Mouse (Mus musculus) heart, postnatal 0 days (tissue): ENCODE results near the gene Jam2. TPM values are rescaled to one million over a fixed set of nuclear protein-coding genes. Genes with fewer than 3 reads are reported as not detected.

Experiments used
- ATAC-seq: fragments of 200-750 bp; cut with Nextera tagmentation; 2 replicates; pipeline ENCODE4 v1.8.0; 2017; ENCODE audit warnings: low read depth, moderate number of reproducible peaks, moderate library complexity; ENCODE audit not compliant: insufficient read depth
- DNase-seq: peaks from one replicate; pipeline ENCODE4 v3.0.0-alpha.2; 2016; ENCODE audit warnings: low spot score
- H3K27ac ChIP-seq: fragments of 300-500 bp; sonication (generic); 2 replicates; pipeline ENCODE4 v1.5.1; 2014; ENCODE audit warnings: low read depth, mild to moderate bottlenecking
- H3K27me3 ChIP-seq: fragments of 300-500 bp; sonication (generic); 2 replicates; pipeline ENCODE4 v1.6.1; 2014; ENCODE audit warnings: low read length, mixed read lengths; ENCODE audit not compliant: control insufficient read depth, insufficient read depth
- H3K36me3 ChIP-seq: fragments of 300-500 bp; sonication (generic); replicated peaks from 2 replicates; pipeline ENCODE4 v1.6.1; 2014; ENCODE audit warnings: low read length, mixed read lengths; ENCODE audit not compliant: control insufficient read depth, insufficient read depth
- H3K4me1 ChIP-seq: fragments of 300-500 bp; sonication (generic); 2 replicates; pipeline ENCODE4 v1.6.1; 2014; ENCODE audit warnings: antibody characterized with exemption; ENCODE audit not compliant: control insufficient read depth, insufficient read depth
- H3K4me2 ChIP-seq: fragments of 300-500 bp; sonication (generic); 2 replicates; pipeline ENCODE4 v1.6.1; 2014; ENCODE audit warnings: low read depth, mild to moderate bottlenecking, low read length, moderate library complexity
- H3K4me3 ChIP-seq: fragments of 300-500 bp; sonication (generic); 2 replicates; pipeline ENCODE4 v1.5.1; 2014; ENCODE audit warnings: low read depth, low read length
- H3K9ac ChIP-seq: fragments of 300-500 bp; sonication (generic); replicated peaks from 2 replicates; pipeline ENCODE4 v1.6.1; 2014; ENCODE audit warnings: low read depth, low read length, mixed read lengths
- H3K9me3 ChIP-seq: fragments of 300-500 bp; sonication (generic); replicated peaks from 2 replicates; pipeline ENCODE4 v1.6.1; 2016; ENCODE audit warnings: low read length; ENCODE audit not compliant: control insufficient read depth
- CTCF ChIP-seq: IDR thresholded peaks from 2 replicates; pipeline ENCODE4 v1.5.1; 2016; ENCODE audit warnings: antibody characterized with exemption, control low read depth, low read depth
- EP300 ChIP-seq: IDR thresholded peaks from 2 replicates; pipeline ENCODE4 v1.6.1; 2016; ENCODE audit warnings: antibody characterized with exemption, low read depth
- WGBS: fragments of 180-500 bp; shearing (Covaris S2); extraction: QIAGEN DNeasy Blood & Tissue Kit; methylation state at CpG from one replicate; pipeline ENCODE4 v1.1.7; 2014; 5-methylcytosine and 5-hydroxymethylcytosine counted together
- polyA plus RNA-seq: library from polyadenylated mRNA; unstranded; fragments of >200 nt; fragmentation: Nextera tagmentation; extraction: Ambion mirVana; gene quantifications from 2 replicates; pipeline ENCODE4 v1.2.1, GENCODE M21; 2015
- total RNA-seq: library from RNA; depleted of rRNA; stranded (reverse); fragments of >200 nt; gene quantifications from 2 replicates; pipeline ENCODE4 v1.2.3, GENCODE M21; 2014; ENCODE audit warnings: low replicate concordance

Gene Jam2
- total and polyA plus RNA-seq, 2 experiments from 2014 or later: 17.4 to 28.0 TPM

DNA sequence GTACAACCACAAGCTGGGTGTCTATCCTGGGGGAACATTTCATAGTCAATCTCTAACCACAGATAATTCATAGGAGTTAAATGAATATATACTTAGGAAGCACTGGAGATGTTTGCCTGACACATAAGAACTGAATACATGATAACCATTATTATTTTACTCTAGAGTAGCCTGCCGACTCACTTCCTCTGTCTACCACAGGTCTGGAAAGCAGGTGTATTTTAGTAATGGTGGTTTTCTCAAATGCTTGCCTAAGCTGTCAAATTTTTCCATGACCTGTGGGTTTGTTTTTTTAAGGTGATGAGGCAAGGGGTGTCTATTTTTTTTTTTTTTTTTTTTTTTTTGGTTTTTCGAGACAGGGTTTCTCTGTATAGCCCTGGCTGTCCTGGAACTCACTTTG lies 26.1 kb downstream of the Jam2 start:
- Histone ChIP-seq H3K27me3 (no peaks in the 10 kb centered on the region), H3K4me1 (no peaks in the 10 kb centered on the region), H3K27ac (no peak overlapping the region), H3K9ac (no peak overlapping the region), H3K4me2 (no peak overlapping the region), H3K36me3 (no peaks in the 10 kb centered on the region), H3K9me3 (no peaks in the 10 kb centered on the region), H3K4me3 (no peak overlapping the region)
- TF ChIP-seq EP300 (no peak), CTCF (no peak)
- whole genome bisulfite sequencing: 89% methylated on average over 1 of the region's 2 CpGs
- DNase-seq (no peak), ATAC-seq (no peak)

DNA sequence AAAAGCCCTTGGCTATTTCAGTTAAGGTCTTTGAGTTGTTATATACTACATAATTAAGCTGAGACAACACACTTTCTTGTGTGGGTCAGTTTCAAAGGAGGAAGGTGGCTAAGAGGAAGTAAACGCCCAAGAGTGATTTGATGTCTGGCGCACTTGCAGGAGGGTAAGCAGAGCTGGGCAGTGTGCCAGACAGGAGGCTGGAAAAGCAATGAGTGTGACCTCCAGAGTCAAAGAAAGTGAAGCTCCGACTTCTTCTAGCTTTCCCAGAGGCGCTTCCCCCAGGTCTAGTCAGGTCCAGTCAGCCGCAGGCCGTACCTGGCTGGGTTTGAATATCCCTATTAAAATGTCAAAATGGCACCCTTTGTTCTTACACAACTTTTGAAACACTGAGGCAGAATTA lies 28.3 kb downstream of the Jam2 start:
- Histone ChIP-seq H3K27ac (peak overlapping the region; percentile 7; the same call in 1 of the 2 replicates), H3K27me3 (no peaks in the 10 kb centered on the region), H3K36me3 (no peaks in the 10 kb centered on the region), H3K9ac (no peak overlapping the region), H3K9me3 (no peaks in the 10 kb centered on the region), H3K4me1 (no peaks in the 10 kb centered on the region), H3K4me2 (no peak overlapping the region), H3K4me3 (no peak overlapping the region)
- TF ChIP-seq EP300 (no peak), CTCF (no peak)
- ATAC-seq: peak; percentile 47; the same call in 1 of the 2 replicates
- DNase-seq: peak; percentile 50
- 33% methylated on average over 6 of the region's 6 CpGs for WGBS

DNA sequence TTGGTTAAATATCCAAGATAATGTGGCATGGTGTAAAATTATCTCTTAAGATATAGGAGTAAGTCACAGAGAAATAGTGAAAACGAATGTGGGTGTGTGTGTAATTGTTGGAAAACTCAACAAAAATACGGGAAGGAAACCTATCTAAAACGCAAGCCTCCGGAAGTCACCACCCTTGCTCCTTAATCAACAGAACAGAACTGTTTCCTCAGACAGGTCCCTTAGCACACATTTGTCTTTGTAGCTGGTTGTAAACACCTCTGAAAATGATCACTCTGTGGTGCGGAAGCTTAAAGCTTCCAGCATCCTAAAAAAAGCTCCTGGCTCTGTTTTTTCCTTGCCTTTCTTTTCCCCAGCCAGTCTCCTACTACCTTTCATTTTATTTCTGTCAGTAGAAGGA lies 30.9 kb downstream of the Jam2 start:
- Histone ChIP-seq H3K9me3 (no peaks in the 10 kb centered on the region), H3K9ac (no peak overlapping the region), H3K36me3 (0 out of 2 replicates have a peak, but pooled peaks cover 4% of the 10 kb centered on the region), H3K27me3 (no peaks in the 10 kb centered on the region), H3K4me1 (no peaks in the 10 kb centered on the region), H3K4me3 (no peak overlapping the region), H3K27ac (peak overlapping the region; percentile 59), H3K4me2 (no peak overlapping the region)
- no peak for DNase-seq
- TF ChIP-seq EP300 (peak; percentile 56; the same call in 1 of the 2 replicates), CTCF (no peak)
- ATAC-seq: no peak
- 62% methylated on average over 5 of the region's 5 CpGs for WGBS

DNA sequence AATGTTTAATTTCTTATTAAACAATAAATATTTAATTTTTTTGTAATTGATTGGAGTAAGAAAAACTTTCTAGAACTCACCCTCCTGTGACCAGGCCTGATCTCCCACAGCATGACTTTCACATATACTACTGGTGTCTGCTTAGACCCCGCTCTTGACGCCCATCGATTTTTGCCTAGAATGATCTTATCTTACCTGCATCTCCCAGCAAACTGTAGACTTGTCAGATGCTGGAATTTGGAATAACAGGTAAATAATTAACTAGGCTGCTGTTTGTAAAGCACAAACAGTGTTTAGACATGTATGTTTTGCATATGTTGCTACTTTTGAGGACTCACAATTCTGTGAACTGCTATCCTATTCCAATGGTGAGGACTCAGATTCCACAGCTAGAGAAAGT lies 32.3 kb downstream of the Jam2 start:
- H3K27ac ChIP-seq: no peak overlapping the region
- TF ChIP-seq EP300 (no peak), CTCF (no peak)

DNA sequence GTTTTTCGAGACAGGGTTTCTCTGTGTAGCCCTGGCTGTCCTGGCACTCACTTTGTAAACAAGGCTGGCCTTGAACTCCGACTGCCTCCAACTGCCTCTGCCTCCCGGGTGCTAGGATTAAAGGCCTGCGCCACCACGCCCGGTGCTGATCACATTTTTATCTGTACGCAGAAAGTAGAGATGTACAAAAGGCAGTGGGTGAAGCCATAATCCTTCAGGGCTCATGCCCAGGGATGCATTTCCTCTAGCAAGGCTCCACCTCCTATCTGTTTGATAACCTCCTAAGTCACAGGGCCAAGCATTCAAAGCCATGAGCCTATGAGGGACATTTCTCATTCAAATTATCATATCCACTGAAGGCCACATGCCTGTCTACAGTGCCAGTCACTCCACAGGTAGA lies 34.0 kb downstream of the Jam2 start:
- WGBS: 84% methylated on average over 7 of the region's 7 CpGs
- 0 out of 2 replicates have a peak, but pooled peaks cover 4% of the 10 kb centered on the region for H3K36me3 ChIP-seq
- no peak overlapping the region for H3K9ac ChIP-seq
- H3K4me3 ChIP-seq: no peak overlapping the region
- H3K27me3 ChIP-seq: no peaks in the 10 kb centered on the region
- ATAC-seq (no peak), DNase-seq (no peak)
- no peak overlapping the region for H3K27ac ChIP-seq
- H3K4me2 ChIP-seq: no peak overlapping the region
- H3K4me1 ChIP-seq: no peaks in the 10 kb centered on the region
- H3K9me3 ChIP-seq: no peaks in the 10 kb centered on the region
- no peak for TF ChIP-seq CTCF
- TF ChIP-seq EP300: no peak

More for the DNA sequence above, 32.3 kb downstream of the Jam2 start:
- ATAC-seq: no peak
- Histone ChIP-seq H3K4me1 (no peaks in the 10 kb centered on the region), H3K4me2 (no peak overlapping the region), H3K4me3 (no peak overlapping the region), H3K9ac (no peak overlapping the region), H3K36me3 (0 out of 2 replicates have a peak, but pooled peaks cover 4% of the 10 kb centered on the region), H3K27me3 (no peaks in the 10 kb centered on the region), H3K9me3 (no peaks in the 10 kb centered on the region)
- WGBS: 90% methylated on average over 3 of the region's 3 CpGs
- DNase-seq: no peak

DNA sequence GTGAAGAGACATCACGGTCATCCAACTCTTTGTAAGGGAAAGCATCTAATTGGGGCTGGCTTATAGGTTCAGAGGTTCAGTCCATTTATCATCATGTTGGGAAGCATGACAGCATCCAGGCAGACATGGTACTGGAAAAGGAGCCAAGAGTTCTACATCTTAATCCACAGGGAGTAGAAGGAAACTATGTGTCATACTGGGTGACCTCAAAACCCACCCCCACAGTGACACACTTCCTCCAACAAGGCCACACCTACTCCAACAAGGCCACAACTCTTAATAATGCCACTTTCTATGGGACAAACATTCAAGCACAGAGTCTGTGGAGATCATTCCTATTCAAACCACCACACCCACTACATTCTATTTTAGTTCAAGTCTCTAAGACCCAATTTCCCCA lies 36.3 kb downstream of the Jam2 start:
- no peak overlapping the region for H3K4me3 ChIP-seq
- H3K27me3 ChIP-seq: no peaks in the 10 kb centered on the region
- H3K9me3 ChIP-seq: no peaks in the 10 kb centered on the region
- no peak overlapping the region for H3K9ac ChIP-seq
- H3K36me3 ChIP-seq: 0 out of 2 replicates have a peak, but pooled peaks cover 4% of the 10 kb centered on the region
- no peaks in the 10 kb centered on the region for H3K4me1 ChIP-seq
- DNase-seq: no peak
- WGBS: 65% methylated on average over 1 of the region's 1 CpGs
- TF ChIP-seq CTCF: no peak
- no peak for TF ChIP-seq EP300
- no peak overlapping the region for H3K27ac ChIP-seq
- peak; percentile 47; the same call in 1 of the 2 replicates for ATAC-seq
- H3K4me2 ChIP-seq: no peak overlapping the region
